Mouse (Mus musculus): ENCODE measurements around the gene Adcy7.

DNA sequence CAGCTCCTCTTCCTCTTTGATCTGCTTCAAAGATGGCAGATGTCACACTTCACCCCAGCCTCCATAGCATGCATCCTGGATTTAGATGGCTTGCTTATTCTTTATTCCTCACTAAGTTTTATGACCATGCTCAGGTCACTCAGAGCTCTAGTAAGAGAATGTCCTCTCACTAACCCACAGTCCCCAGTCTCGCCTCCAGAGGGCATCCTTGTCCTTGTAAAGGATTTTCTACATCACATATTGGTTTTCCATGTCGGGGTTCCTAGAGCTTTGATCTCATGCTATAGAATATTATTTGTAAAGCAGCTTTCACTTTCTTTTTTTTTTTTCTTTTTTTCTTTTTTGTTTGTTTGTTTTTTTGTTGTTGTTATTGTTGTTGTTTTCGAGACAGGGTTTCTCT, 19.4 kb upstream of the Adcy7 start:
- TF ChIP-seq CTCF (IDR thresholded peaks at IDR 0.05; ENCODE audit: extremely low read depth, insufficient read length, insufficient replicate concordance, low read depth, low read length) (no peak), POLR2A (IDR thresholded peaks at IDR 0.05; ENCODE audit: low read depth, low read length) (no peak)
